Mouse (Mus musculus) ES-E14 (cell line): ENCODE data around the gene Gab1.

Experiments
- CHD2 ChIP-seq: IDR thresholded peaks from 2 replicates; pipeline ENCODE4 v1.6.1; 2014; ENCODE audit warnings: mild to moderate bottlenecking, low read depth, low read length, inconsistent platforms
- MAFK ChIP-seq: IDR thresholded peaks from 2 replicates; pipeline ENCODE4 v1.6.1; 2014; ENCODE audit warnings: mild to moderate bottlenecking, low read depth, low read length, inconsistent platforms; ENCODE audit not compliant: insufficient read depth
- ZC3H11A ChIP-seq: IDR thresholded peaks from 2 replicates; pipeline ENCODE4 v1.6.1; 2012; ENCODE audit warnings: low read depth, mild to moderate bottlenecking, inconsistent platforms, low read length, borderline replicate concordance

DNA sequence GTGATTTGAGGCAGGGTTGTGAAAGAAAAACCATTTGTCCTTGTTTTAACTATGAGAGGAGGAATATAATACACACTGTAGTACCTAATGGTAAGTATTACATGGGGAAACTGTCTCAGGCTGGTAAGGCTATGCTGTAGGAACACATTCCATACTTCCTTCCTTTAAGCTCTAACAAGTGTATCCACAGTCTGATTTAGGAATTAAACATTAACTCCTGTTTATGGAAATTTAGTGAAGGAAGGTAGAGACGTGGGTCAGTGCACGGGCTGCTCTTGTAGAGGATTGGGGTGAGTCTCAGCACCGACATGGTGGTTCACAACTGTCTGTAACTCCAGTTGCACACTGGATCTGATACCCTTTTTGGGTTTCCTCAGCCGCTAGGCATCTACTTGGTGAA lies 100.0 kb downstream of the Gab1 start:
- TF ChIP-seq ZC3H11A (no peak), CHD2 (no peak), MAFK (no peak)
